Mouse (Mus musculus) CD4-positive, CD25-positive, alpha-beta regulatory T cell, adult 2 months (primary cell): ENCODE measurements around the gene AI597479.

Experiments used
- DNase-seq: peaks from one replicate; pipeline ENCODE4 v3.0.0-alpha.2; 2012; ENCODE audit warnings: low read depth, low spot score

The AI597479 gene

DNA sequence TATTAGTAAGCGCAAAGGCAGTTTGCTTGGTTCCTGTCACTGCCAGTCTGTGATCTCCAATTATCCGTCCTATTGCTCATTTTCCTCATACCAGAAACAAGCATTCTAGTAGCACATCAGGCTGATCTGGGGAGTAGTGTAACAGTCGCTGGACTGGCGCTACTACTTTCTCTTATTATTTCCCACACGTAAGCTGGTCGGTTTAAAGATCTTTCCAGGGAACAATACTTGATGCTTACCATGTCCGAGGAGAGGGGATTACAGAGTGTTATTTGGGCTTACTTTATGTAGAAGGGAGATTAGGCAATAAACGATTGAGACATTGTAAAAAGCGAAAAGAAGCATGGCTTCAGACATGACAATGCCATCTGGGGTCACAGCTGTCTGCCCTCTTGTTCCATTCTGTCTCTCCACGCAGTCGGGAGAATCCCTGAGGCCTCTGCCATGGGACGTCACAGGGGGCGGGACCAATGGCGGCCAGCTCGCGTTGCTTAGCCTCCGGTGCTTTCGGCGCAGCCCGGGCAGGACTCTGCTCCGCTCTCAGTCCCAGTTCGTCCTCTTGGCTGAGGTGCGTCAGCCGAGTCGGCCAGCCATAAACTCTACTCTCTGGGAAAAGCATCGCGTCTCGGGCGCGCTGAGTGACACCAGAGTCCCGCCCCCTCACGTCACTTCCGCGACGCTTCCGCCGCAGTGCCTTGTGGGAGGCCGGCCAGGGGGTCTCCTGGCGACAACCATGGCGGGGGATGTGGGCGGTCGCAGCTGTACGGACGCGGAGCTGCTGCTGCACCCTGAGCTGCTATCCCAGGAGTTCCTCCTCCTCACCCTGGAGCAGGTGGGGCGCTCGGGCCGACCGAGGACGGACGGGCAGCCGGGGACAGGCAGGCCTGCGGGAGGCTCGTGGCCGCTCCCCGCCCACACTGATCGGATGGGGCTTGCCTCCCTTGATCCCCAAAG, at the start of gene AI597479, which contains the start of gene Tgfbrap1:
AI597479 (plus strand) TSS at position 680 of the 954 bp plus-strand sequence.
Tgfbrap1 (minus strand) TSS at position 607 of the 954 bp plus-strand sequence.
- DNase-seq: peak; percentile 95

DNA sequence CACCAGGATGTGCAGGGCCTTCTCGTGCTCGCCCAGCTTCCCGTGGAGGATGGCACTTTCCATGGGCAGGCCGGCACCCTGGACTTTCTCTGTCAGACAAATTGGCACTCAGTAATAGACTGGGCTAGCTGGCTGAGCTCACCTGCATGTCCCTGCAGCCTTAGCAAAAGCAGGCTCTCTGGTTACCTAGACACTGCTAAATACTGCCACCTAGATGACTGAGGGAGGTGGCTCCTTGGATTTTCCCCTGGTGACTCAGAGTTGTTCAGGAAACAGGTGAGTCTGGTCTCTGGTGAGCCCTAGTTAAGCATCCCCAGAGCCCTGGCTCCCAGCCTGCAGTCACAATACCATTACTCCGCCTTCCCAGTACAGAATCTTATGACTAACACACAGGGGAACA, 46.6 kb upstream of the AI597479 start:
- no peak for DNase-seq

- peak; percentile 55 for DNase-seq
These were observed 32.7 kb upstream of the AI597479 start for GRCm38 (mm10) chr1:43065615-43066310.

DNA sequence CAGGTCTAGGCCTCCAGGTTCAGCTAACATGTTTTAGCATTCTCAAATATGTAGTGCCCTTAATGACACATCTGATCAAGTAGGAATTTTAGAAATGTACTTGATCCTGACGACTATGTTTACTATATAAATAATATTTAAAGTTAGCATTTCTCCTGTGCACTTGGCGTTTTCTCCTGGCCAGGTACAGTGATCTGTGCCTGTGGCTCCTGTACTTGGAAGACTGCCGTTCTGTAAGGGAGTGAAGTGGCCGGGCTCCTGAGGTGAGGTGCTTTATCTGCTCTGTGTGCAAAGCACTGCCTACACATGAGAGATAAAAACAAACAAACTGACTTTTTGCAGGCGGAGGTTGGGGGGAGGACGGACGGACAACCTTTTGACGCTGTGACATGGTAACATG, 31.9 kb upstream of the AI597479 start:
- DNase-seq: no peak

DNA sequence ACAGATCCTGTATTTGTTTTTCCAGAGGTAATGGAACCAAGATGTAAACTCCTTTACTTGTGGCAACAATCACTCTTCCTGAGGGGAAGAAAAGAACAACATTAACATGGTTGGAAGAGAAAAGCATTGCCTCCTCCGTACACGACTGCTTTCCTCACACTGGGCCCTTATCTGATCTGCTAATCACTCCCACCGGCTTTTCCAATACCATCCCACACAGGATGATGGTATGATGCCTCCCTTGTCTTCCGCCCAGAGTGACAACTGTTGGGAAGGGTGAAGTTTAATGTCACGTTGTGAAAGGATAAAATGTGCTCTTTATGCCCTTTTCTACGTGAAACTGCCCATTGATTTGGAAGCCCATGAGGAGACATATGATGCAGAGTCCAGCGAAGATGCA, 31.0 kb upstream of the AI597479 start:
- DNase-seq: no peak

- peak; percentile 37 for DNase-seq
These were observed 27.8 kb upstream of the AI597479 start for GRCm38 (mm10) chr1:43070726-43071125.

- DNase-seq: no peak
These were observed 26.5 kb upstream of the AI597479 start for GRCm38 (mm10) chr1:43072028-43072427.

DNA sequence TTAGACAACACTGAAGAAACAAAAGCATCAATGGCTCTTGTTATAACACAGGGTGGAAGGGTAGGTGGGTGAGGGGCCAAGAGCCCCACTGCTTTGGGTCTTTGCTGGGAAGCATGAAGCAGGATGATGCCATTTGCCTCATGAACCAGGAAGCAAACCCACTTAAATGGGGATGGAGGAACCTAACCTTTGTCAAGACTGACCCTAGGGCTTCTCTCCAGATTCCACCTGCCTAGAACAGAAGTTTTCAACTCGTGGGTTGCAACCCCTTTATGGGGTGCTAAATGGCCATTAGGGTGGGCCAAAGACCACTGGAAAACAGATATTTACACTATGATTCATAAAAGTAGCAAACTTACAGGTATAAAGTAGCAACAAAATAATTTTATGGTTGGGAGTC, 25.9 kb upstream of the AI597479 start:
- no peak for DNase-seq

DNA sequence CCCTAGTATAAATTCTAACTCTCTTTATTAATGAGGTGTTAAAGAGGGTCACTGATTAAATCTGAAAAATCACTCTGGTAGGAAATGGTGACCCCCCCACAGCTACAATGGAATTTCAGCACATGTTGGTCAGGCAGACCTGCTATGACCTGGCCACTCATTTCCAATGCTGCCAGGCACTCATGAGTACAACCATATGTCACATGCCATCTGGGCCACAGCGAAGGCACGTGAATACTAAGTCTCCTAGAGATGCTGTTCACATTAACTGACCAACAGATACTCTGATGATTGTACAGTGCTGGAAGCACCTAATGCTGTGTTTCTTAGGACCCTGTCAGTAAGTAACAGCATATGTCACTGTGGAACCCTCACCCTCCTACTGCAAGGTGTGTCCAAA, 23.7 kb upstream of the AI597479 start:
- no peak for DNase-seq

GRCm38 (mm10) chr1:43078124-43078523, 20.4 kb upstream of the AI597479 start:
- DNase-seq: no peak

- DNase-seq: no peak
These were observed 15.6 kb upstream of the AI597479 start for GRCm38 (mm10) chr1:43082946-43083345.

- DNase-seq: no peak
These were observed 8.1 kb upstream of the AI597479 start for GRCm38 (mm10) chr1:43090418-43090817.

GRCm38 (mm10) chr1:43091306-43092055, 7.0 kb upstream of the AI597479 start:
- peak; percentile 28 for DNase-seq

- DNase-seq: peak; percentile 77
These were observed 6.2 kb upstream of the AI597479 start for GRCm38 (mm10) chr1:43092056-43093015.

DNA sequence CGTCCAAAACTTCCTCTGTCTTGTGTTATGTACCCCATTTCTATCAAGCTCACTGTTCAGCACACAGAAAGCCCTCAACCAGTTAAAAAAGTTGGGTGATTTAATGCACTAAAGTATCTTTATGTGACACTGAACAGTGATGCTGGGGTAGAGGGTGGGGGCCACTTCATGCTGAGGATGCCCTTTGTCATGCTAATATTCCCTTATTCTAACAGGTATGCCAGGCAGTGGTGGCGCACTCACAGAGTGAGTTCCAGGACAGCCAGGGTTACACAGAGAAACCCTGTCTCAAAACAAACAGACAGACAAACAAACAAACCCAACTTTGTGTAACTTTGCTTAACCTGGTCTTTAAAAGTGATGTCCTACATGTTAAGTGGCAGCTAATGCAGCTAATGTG, 4.3 kb upstream of the AI597479 start:
- no peak for DNase-seq

DNA sequence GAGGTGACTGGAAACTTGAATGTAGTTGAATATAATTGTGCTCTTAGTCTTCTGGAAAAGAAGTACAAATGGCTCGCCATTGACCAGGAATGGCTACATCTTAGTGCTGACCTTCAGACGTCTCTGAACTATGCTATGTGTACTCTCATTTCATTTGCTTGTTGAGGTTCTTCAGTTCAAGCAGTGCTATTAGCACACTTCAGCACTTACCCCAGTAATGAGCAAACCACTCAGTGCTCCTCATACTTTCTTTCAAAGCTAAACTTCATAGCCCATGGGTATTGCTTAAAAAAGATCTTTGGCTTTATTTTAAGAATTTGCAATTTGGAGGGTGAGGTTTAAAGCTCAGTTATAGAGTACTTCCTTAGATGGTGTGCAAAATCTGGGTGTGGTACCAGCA, 10.2 kb downstream of the AI597479 start:
- DNase-seq: no peak

- peak; percentile 90 for DNase-seq
These were observed 12.0 kb downstream of the AI597479 start for GRCm38 (mm10) chr1:43110556-43110955.

DNA sequence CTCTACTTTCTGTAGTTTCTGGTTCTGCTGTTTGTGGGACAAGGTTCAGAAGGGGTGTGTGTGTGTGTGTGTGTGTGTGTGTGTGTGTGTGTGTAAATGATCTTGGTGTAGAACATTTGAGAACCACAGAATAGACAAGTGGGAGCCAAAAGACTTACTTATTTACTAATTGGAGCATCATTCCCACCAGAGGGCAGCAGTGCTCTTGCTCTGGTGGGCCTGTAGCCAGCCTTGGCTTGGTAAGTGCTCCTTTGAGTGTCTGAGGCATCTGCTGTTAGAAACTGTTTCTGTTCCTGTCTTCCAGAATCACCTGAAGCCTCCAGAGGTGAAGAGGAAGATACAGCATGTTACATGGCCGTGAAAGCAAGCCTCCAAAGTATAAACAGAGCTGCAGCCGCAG, 14.4 kb downstream of the AI597479 start:
- DNase-seq: peak; percentile 68

DNA sequence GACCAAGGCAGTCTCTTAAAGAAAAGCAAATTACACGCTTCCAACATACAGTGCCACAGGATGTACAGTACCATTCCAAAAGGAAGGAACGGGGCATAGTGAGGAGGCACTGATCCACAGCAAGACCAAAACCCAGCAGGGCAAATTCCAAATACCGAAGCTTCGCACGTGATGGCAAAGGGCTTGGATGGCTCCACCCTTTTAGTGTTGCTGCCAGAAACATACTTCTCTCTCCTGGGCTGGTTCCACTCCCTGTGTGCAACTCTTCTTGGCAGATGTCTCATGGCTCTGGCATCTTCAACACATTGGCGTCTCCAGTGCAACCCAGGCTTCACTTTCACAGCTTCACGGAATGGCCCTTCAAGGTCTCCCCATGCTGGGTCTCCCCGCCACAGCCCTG, 18.9 kb downstream of the AI597479 start:
- DNase-seq: no peak

- DNase-seq: no peak
These were observed 22.4 kb downstream of the AI597479 start for GRCm38 (mm10) chr1:43120950-43121349.

- no peak for DNase-seq
These were observed 24.1 kb downstream of the AI597479 start for GRCm38 (mm10) chr1:43122616-43123015.
